Mouse (Mus musculus) stomach, postnatal 0 days (tissue): ENCODE results near the gene Fam110a. TPM values are rescaled to one million over a fixed set of nuclear protein-coding genes. Genes with fewer than 3 reads are reported as not detected.

Experiments used
- ATAC-seq: fragments of 200-750 bp; cut with Nextera tagmentation; 2 replicates; pipeline ENCODE4 v1.8.0; 2017; ENCODE audit not compliant: low FRiP score, low TSS enrichment
- DNase-seq: peaks from one replicate; pipeline ENCODE4 v3.0.0-alpha.2; 2016; ENCODE audit warnings: low spot score
- H3K27ac ChIP-seq: fragments of 300-500 bp; sonication (generic); replicated peaks from 2 replicates; pipeline ENCODE4 v1.5.1; 2014; ENCODE audit warnings: mild to moderate bottlenecking, control low read depth
- H3K27me3 ChIP-seq: fragments of 300-500 bp; sonication (generic); 2 replicates; pipeline ENCODE4 v1.6.1; 2014; ENCODE audit warnings: low read length; ENCODE audit not compliant: control insufficient read depth, insufficient read depth
- H3K36me3 ChIP-seq: fragments of 300-500 bp; sonication (generic); 2 replicates; pipeline ENCODE4 v1.6.1; 2014; ENCODE audit warnings: low read length, mixed read lengths; ENCODE audit not compliant: control insufficient read depth, insufficient read depth
- H3K4me1 ChIP-seq: fragments of 300-500 bp; sonication (generic); replicated peaks from 2 replicates; pipeline ENCODE4 v1.6.1; 2014; ENCODE audit warnings: antibody characterized with exemption; ENCODE audit not compliant: control insufficient read depth, insufficient read depth
- H3K4me2 ChIP-seq: fragments of 300-500 bp; sonication (generic); replicated peaks from 2 replicates; pipeline ENCODE4 v1.6.1; 2014; ENCODE audit warnings: low read depth, mild to moderate bottlenecking, control low read depth, moderate library complexity
- H3K4me3 ChIP-seq: fragments of 300-500 bp; sonication (generic); 2 replicates; pipeline ENCODE4 v1.5.1; 2014; ENCODE audit warnings: low read depth, low read length, control low read depth
- H3K9ac ChIP-seq: fragments of 300-500 bp; sonication (generic); 2 replicates; pipeline ENCODE4 v1.6.1; 2014; ENCODE audit warnings: mild to moderate bottlenecking, low read length, control low read depth, mixed read lengths
- H3K9me3 ChIP-seq: fragments of 300-500 bp; sonication (generic); 2 replicates; pipeline ENCODE4 v1.6.1; 2016; ENCODE audit warnings: low read length; ENCODE audit not compliant: control insufficient read depth
- CTCF ChIP-seq: IDR thresholded peaks from 2 replicates; pipeline ENCODE4 v1.5.1; 2016; ENCODE audit warnings: antibody characterized with exemption, low read depth, mild to moderate bottlenecking, moderate library complexity
- EP300 ChIP-seq: optimal IDR thresholded peaks from 2 replicates; pipeline ENCODE3; 2016; ENCODE audit warnings: antibody characterized with exemption
- WGBS: fragments of 180-500 bp; shearing (Covaris S2); extraction: QIAGEN DNeasy Blood & Tissue Kit; methylation state at CpG from one replicate; pipeline ENCODE4 v1.1.7; 2014; 5-methylcytosine and 5-hydroxymethylcytosine counted together
- polyA plus RNA-seq: library from polyadenylated mRNA; unstranded; fragments of >200 nt; fragmentation: Nextera tagmentation; extraction: Ambion mirVana; gene quantifications from 2 replicates; pipeline ENCODE4 v1.2.1, GENCODE M21; 2015

Fam110a gene
- polyA plus RNA-seq, 1 experiment from 2014 or later = 29.9 TPM

- no peak overlapping the region for H3K27ac ChIP-seq
- no peaks in the 10 kb centered on the region for H3K27me3 ChIP-seq
- H3K4me1 ChIP-seq = no peaks in the 10 kb centered on the region
- no peak overlapping the region for H3K9ac ChIP-seq
- TF ChIP-seq CTCF (no peak), EP300 (no peak)
- ATAC-seq (no peak), DNase-seq (no peak)
- no peaks in the 10 kb centered on the region for H3K36me3 ChIP-seq
- H3K4me2 ChIP-seq = no peak overlapping the region
- no peak overlapping the region for H3K4me3 ChIP-seq
- H3K9me3 ChIP-seq = no peaks in the 10 kb centered on the region
- WGBS = 80% methylated on average over 8 of the region's 8 CpGs
Observed at GRCm38 (mm10) chr2:151986958-151987357, 6.9 kb upstream of the Fam110a start.

DNA sequence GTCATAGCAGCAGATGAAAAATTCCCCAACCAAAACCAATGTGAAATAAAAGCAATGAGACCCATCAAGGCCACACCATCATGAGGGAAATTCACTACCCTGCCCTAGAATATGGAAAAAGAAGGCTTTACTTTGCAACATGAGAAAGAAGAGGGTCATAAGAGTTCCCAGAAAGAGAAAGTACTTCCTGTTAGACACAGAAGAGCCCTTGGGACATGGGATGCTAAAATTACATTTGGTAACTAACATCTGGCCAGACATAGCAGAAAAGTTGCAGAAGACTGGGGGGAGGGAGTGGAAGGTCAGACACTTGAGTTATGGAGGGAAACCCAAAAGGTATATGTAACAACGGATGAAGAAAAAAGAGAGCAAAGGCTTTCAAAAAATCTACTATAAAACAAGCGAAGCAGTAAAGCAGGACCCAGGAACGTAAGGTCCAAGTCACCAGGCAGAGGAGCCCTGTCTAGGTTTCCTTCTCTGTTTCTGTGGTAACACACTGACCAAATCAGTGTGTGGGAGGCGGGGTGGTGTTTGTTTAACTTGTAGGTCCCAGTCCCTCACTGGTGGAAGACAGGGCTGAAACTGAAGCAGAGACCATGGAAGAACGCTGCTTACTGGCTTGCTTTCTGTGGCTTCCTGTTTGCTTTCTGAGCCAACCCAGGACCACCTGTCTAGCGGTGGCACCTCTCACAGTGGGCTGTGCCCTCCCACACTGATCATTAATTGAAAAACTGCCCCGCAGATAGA lies 5.6 kb upstream of the Fam110a start:
- TF ChIP-seq EP300 = no peak
- no peak for TF ChIP-seq CTCF
- H3K27me3 ChIP-seq = no peaks in the 10 kb centered on the region
- DNase-seq (no peak), ATAC-seq (no peak)
- H3K4me2 ChIP-seq = no peak overlapping the region
- no peaks in the 10 kb centered on the region for H3K4me1 ChIP-seq
- H3K27ac ChIP-seq = no peak overlapping the region
- WGBS = 56% methylated on average over 7 of the region's 7 CpGs
- no peaks in the 10 kb centered on the region for H3K9me3 ChIP-seq
- H3K4me3 ChIP-seq = no peak overlapping the region
- H3K9ac ChIP-seq = no peak overlapping the region
- H3K36me3 ChIP-seq = no peaks in the 10 kb centered on the region

- Histone ChIP-seq H3K4me2 (no peak overlapping the region), H3K27me3 (no peaks in the 10 kb centered on the region), H3K27ac (peak overlapping the region; percentile 30; the same call in 1 of the 2 replicates), H3K4me1 (no peaks in the 10 kb centered on the region; the same call in none of the 2 replicates), H3K9ac (no peak overlapping the region), H3K36me3 (no peaks in the 10 kb centered on the region), H3K9me3 (no peaks in the 10 kb centered on the region), H3K4me3 (no peak overlapping the region)
- DNase-seq = no peak
- no peak for ATAC-seq
- TF ChIP-seq EP300 (no peak), CTCF (no peak)
- WGBS = 58% methylated on average over 9 of the region's 9 CpGs
Observed at GRCm38 (mm10) chr2:151984019-151984418, 4.0 kb upstream of the Fam110a start.

GRCm38 (mm10) chr2:151982476-151982875 lies 2.5 kb upstream of the Fam110a start:
- Histone ChIP-seq H3K36me3 (no peaks in the 10 kb centered on the region), H3K4me1 (peaks cover 11% of the 10 kb centered on the region), H3K27me3 (no peaks in the 10 kb centered on the region), H3K9ac (no peak overlapping the region), H3K9me3 (no peaks in the 10 kb centered on the region), H3K4me3 (no peak overlapping the region), H3K4me2 (no peak overlapping the region), H3K27ac (no peak overlapping the region)
- ATAC-seq = no peak
- no peak for DNase-seq
- TF ChIP-seq EP300 = no peak
- no peak for TF ChIP-seq CTCF

GRCm38 (mm10) chr2:151981268-151981667 lies 1.2 kb upstream of the Fam110a start:
- DNase-seq = no peak
- Histone ChIP-seq H3K4me3 (no peak overlapping the region), H3K4me2 (no peak overlapping the region), H3K27me3 (no peaks in the 10 kb centered on the region), H3K9ac (no peak overlapping the region), H3K4me1 (peaks cover 11% of the 10 kb centered on the region), H3K36me3 (no peaks in the 10 kb centered on the region), H3K9me3 (no peaks in the 10 kb centered on the region), H3K27ac (no peak overlapping the region)
- ATAC-seq = no peak
- WGBS = 72% methylated on average over 6 of the region's 6 CpGs
- TF ChIP-seq CTCF (no peak), EP300 (no peak)

- Histone ChIP-seq H3K4me1 (peaks cover 11% of the 10 kb centered on the region), H3K27me3 (no peaks in the 10 kb centered on the region), H3K9me3 (no peaks in the 10 kb centered on the region), H3K9ac (no peak overlapping the region), H3K4me2 (peak overlapping the region; percentile 91), H3K4me3 (peak overlapping the region; percentile 77), H3K27ac (no peak overlapping the region; the same call in 1 of the 2 replicates), H3K36me3 (no peaks in the 10 kb centered on the region)
- DNase-seq (no peak), ATAC-seq (no peak; the same call in 1 of the 2 replicates)
- 46% methylated on average over 3 of the region's 3 CpGs for WGBS
- TF ChIP-seq EP300 (no peak), CTCF (no peak)
Observed at GRCm38 (mm10) chr2:151980355-151980693, 305 bp upstream of the Fam110a start.
